Mouse (Mus musculus): Measurements from ENCODE around the gene Usp10.

GRCm38 (mm10) chr8:119952747-119953146 lies 42.6 kb downstream of the Usp10 start:
- TF ChIP-seq CTCF (IDR thresholded peaks at IDR 0.05; ENCODE audit: low read depth, low read length): no peak
- TF ChIP-seq POLR2A (IDR thresholded peaks at IDR 0.05; ENCODE audit: extremely low read depth, insufficient read depth, low read length): no peak
